In genomic region chr3:62603231-62604046, GRCm38 (mm10) we compare ENCODE assay signal across 9 mouse cellular contexts. TPM values are rescaled to one million over a fixed set of nuclear protein-coding genes. Genes with fewer than 3 reads are reported as not detected.
A peak's percentile ranks its signal among the peaks of the same experiment; 100 is the strongest.
DNase-seq lines count a peak whose midpoint lies in the region; ATAC-seq lines count a peak whose summit lies in the region.
"Had no signal": no experiment of that assay in that cellular context is flagged by ENCODE, and none has a peak within 500 bp of the region (broad histone marks: within the 10 kb centered on the region; RNA-seq: fewer than 3 reads in every experiment).

No protein-coding gene starts in this region.

- no peak for ATAC-seq in heart, embryonic 13.5 days (ENCODE audit: extremely low read depth, insufficient number of reproducible peaks, low FRiP score, low TSS enrichment)
- ATAC-seq in forebrain, embryonic 15.5 days (replicated peaks): peak; percentile 86
- peak; percentile 59; the same call in 1 of the 2 replicates for ATAC-seq in limb, embryonic 13.5 days (ENCODE audit: low FRiP score, low read depth)

- peak overlapping the region; percentile 49 for H3K4me3 ChIP-seq in heart, embryonic 13.5 days
- peak overlapping the region; percentile 62 for H3K4me3 ChIP-seq in forebrain, embryonic 15.5 days
- peak overlapping the region; percentile 44 for H3K4me3 ChIP-seq in limb, embryonic 13.5 days

- no peaks in the 10 kb centered on the region for H3K36me3 ChIP-seq in heart, embryonic 13.5 days
- no peaks in the 10 kb centered on the region for H3K36me3 ChIP-seq in forebrain, embryonic 15.5 days
- H3K36me3 ChIP-seq in limb, embryonic 13.5 days: no peaks in the 10 kb centered on the region

- no peaks in the 10 kb centered on the region for H3K9me3 ChIP-seq in heart, embryonic 13.5 days
- no peaks in the 10 kb centered on the region for H3K9me3 ChIP-seq in forebrain, embryonic 15.5 days
- H3K9me3 ChIP-seq in limb, embryonic 13.5 days: no peaks in the 10 kb centered on the region

- DNase-seq in heart, adult 18-20 months: no peak
- DNase-seq in Muller cell, postnatal 12 days (ENCODE audit: inconsistent ontology term): peak; percentile 37
- DNase-seq in retina, embryonic 14.5 days (ENCODE audit: low spot score): peak; percentile 57
- no peak for DNase-seq in ovary, adult 18-20 months (ENCODE audit: low spot score)
- no peak for DNase-seq in lung, postnatal 36 days

- 1% methylated on average over 40 of the region's 40 CpGs for WGBS in heart, embryonic 13.5 days
- WGBS in forebrain, embryonic 15.5 days: under 1% methylated on average over 40 of the region's 40 CpGs
- 2% methylated on average over 40 of the region's 40 CpGs for WGBS in limb, embryonic 13.5 days

- H3K27me3 ChIP-seq in heart, embryonic 13.5 days (replicated peaks): peaks cover 38% of the 10 kb centered on the region
- H3K27me3 ChIP-seq in forebrain, embryonic 15.5 days: 0 out of 2 replicates have a peak, but pooled peaks cover 3% of the 10 kb centered on the region
- H3K27me3 ChIP-seq in limb, embryonic 13.5 days: peaks cover 33% of the 10 kb centered on the region

- peak overlapping the region; percentile 78 for H3K4me2 ChIP-seq in heart, embryonic 13.5 days
- H3K4me2 ChIP-seq in forebrain, embryonic 15.5 days (replicated peaks): peak overlapping the region; percentile 92
- H3K4me2 ChIP-seq in limb, embryonic 13.5 days (replicated peaks): peak overlapping the region; percentile 74

- no peak overlapping the region for H3K27ac ChIP-seq in heart, embryonic 13.5 days (replicated peaks)
- H3K27ac ChIP-seq in forebrain, embryonic 15.5 days (replicated peaks): no peak overlapping the region
- H3K27ac ChIP-seq in limb, embryonic 13.5 days: no peak overlapping the region

- H3K9ac ChIP-seq in heart, embryonic 13.5 days: 0 out of 2 replicates have a peak overlapping the region, but pooled peaks have one; percentile 29
- H3K9ac ChIP-seq in forebrain, embryonic 15.5 days (replicated peaks): peak overlapping the region; percentile 60
- peak overlapping the region; percentile 48 for H3K9ac ChIP-seq in limb, embryonic 13.5 days

- peaks cover 15% of the 10 kb centered on the region for H3K4me1 ChIP-seq in heart, embryonic 13.5 days
- H3K4me1 ChIP-seq in forebrain, embryonic 15.5 days: peaks cover 11% of the 10 kb centered on the region
- 0 out of 2 replicates have a peak, but pooled peaks cover 13% of the 10 kb centered on the region for H3K4me1 ChIP-seq in limb, embryonic 13.5 days

RNA-seq across cellular contexts. Expression of gene Gpr149, which starts 1.5 kb away (rescaled TPM):
- not detected in 2 replicates for polyA plus RNA-seq in heart, embryonic 13.5 days (2015; fragmentation: Nextera tagmentation; extraction: Ambion mirVana)
- total RNA-seq in heart, adult 18-20 months (2021): not detected
- polyA plus RNA-seq in forebrain, embryonic 15.5 days (2015; fragmentation: Nextera tagmentation; extraction: Ambion mirVana): 2.8 and 3.4 TPM in 2 replicates
- 0.22 and 0.23 TPM in 2 replicates for polyA plus RNA-seq in limb, embryonic 13.5 days (2015; fragmentation: Nextera tagmentation; extraction: Ambion mirVana)
- total RNA-seq: liver, adult 2 months had no signal
- polyA plus RNA-seq: liver, adult 2 months had no signal

Comparison
In these comparisons a context has a peak if more than half of its experiments do, and no peak if none do; other contexts are left out.
1. DNase-seq: peak in Muller cell, postnatal 12 days (single experiment) and retina, embryonic 14.5 days (single experiment); none in heart, adult 18-20 months (0 of 2), ovary, adult 18-20 months (single experiment) and lung, postnatal 36 days (single experiment).
2. Peak in every context shown above with its lines, with median percentiles within 50 percentile points of each other: H3K4me2 ChIP-seq, H3K4me3 ChIP-seq and H3K9ac ChIP-seq.